Mouse (Mus musculus) ES-Bruce4 (cell line): Measurements from ENCODE around the gene Vmn2r62.
"Not testable (repeated sequence)": the region's sequence is repeated elsewhere in the genome, so short reads cannot be mapped to it uniquely, and the experiment has no call there.

Experiments
- CTCF ChIP-seq: IDR thresholded peaks from one replicate; pipeline ENCODE4 v1.8.1; 2011; ENCODE audit warnings: low read depth, low read length
- EP300 ChIP-seq: IDR thresholded peaks from 2 replicates; pipeline ENCODE4 v1.6.1; 2011; ENCODE audit warnings: low read depth, low read length; ENCODE audit not compliant: insufficient read depth
- POLR2A ChIP-seq: IDR thresholded peaks from one replicate; pipeline ENCODE4 v1.8.1; 2011; ENCODE audit warnings: low read length; ENCODE audit not compliant: insufficient read depth

GRCm38 (mm10) chr7:42726917-42727316 lies 66.4 kb downstream of the Vmn2r62 start, which contains the start of gene Gm17067:
- TF ChIP-seq CTCF, POLR2A, EP300: not testable (repeated sequence)
